Mouse (Mus musculus): Measurements from ENCODE around the gene Fsd1. TPM values are rescaled to one million over a fixed set of nuclear protein-coding genes. Genes with fewer than 3 reads are reported as not detected.

Fsd1 gene
- total and polyA plus RNA-seq, 3 experiments = 0.21 TPM; not detected in 2

GRCm38 (mm10) chr17:56040030-56040856, 53.9 kb downstream of the Fsd1 start, which contains the start of gene Chaf1a:
TSS of gene Chaf1a (plus strand) at chr17:56040439.
- peaks cover 60% of the 10 kb centered on the region for H3K79me2 ChIP-seq (replicated peaks; ENCODE audit: control insufficient read depth, extremely low read depth, insufficient read depth, poor library complexity, severe bottlenecking)
- DNase-seq (ENCODE audit: extremely low read depth) = peak; percentile 99
- H3K4me3 ChIP-seq (replicated peaks in 1 of 3; ENCODE audit: low read depth in 2 of 3, low read length in 2 of 3, poor library complexity in 1 of 3) = peak within 1 kb of the TSS; percentile 78 to 89 (median 80)
- in situ Hi-C loops (cut with MboI; ENCODE audit: low pct_ligation_motif_present, low pct_unique_long_range_greater_than_20kb, low sequenced_read_pairs) (loop anchor here (5.0 kb wide), 1 partner anchor 37 kb away; the partner anchor contains the start of genes Hdgfl2 and Ubxn6), dilution Hi-C loops (cut with MboI; ENCODE audit: extremely low pct_ligation_motif_present, extremely low pct_unique_long_range_greater_than_20kb, low sequenced_read_pairs) (no loop called here)
- no peaks in the 10 kb centered on the region for H3K9me3 ChIP-seq (replicated peaks; ENCODE audit: low read length)
- H3K27ac ChIP-seq (ENCODE audit: insufficient read depth, low read depth) = peak within 1 kb of the TSS; percentile 35; the same call in 1 of the 2 replicates
- H3K36me3 ChIP-seq (replicated peaks in 1 of 2; ENCODE audit: control insufficient read depth in 1 of 2, insufficient read depth in 1 of 2, low read length in 1 of 2) = peaks cover 12 to 26% of the 10 kb centered on the region in 2 experiments
- peak within 1 kb of the TSS; percentile 82 for H3K9ac ChIP-seq (ENCODE audit: insufficient read depth, low read depth)
- TF ChIP-seq KAT2A (IDR thresholded peaks at IDR 0.05; ENCODE audit: insufficient replicate concordance, low read length) (peak; percentile 53; the same call in 1 of the 2 replicates), MXI1 (IDR thresholded peaks at IDR 0.05; ENCODE audit: low read depth, low read length) (no peak; the same call in 1 of the 2 replicates), EP300 (IDR thresholded peaks at IDR 0.05; ENCODE audit: low read length) (no peak), CHD1 (IDR thresholded peaks at IDR 0.05; ENCODE audit: low read depth, low read length) (no peak), TBP (conservative IDR thresholded peaks at IDR 0.05; ENCODE audit: low read depth, low read length) (peak; percentile 84), NELFE (IDR thresholded peaks at IDR 0.05; ENCODE audit: low read depth, low read length) (peak; percentile 76), SIN3A (IDR thresholded peaks at IDR 0.05; ENCODE audit: low read length) (peak; percentile 80), CHD2 (IDR thresholded peaks at IDR 0.05; ENCODE audit: low read length) (peak; percentile 99), E2F4 (IDR thresholded peaks at IDR 0.05; ENCODE audit: insufficient replicate concordance, low read depth, low read length) (peak; percentile 80; the same call in 1 of the 2 replicates), ZNF384 (IDR thresholded peaks at IDR 0.05; ENCODE audit: low read depth, low read length) (no peak), CTCF (conservative IDR thresholded peaks at IDR 0.05 in 1 of 2, IDR thresholded peaks at IDR 0.05 in 1 of 2; ENCODE audit: low read depth in 2 of 2, low read length in 2 of 2) (no peak), RCOR1 (conservative IDR thresholded peaks at IDR 0.05; ENCODE audit: low read depth, low read length) (no peak), NRF1 (IDR thresholded peaks at IDR 0.05; ENCODE audit: low read depth, low read length) (no peak), IRF4 (IDR thresholded peaks at IDR 0.05; ENCODE audit: low read depth, low read length) (no peak), USF1 (IDR thresholded peaks at IDR 0.05; ENCODE audit: low read depth, low read length) (peak; percentile 99), MAZ (IDR thresholded peaks at IDR 0.05; ENCODE audit: low read depth, low read length) (no peak), ELF1 (IDR thresholded peaks at IDR 0.05; ENCODE audit: low read depth, low read length) (peak; percentile 88), JUND (conservative IDR thresholded peaks at IDR 0.05; ENCODE audit: low read depth, low read length) (no peak), SMC3 (IDR thresholded peaks at IDR 0.05; ENCODE audit: low read depth, low read length) (no peak), HCFC1 (IDR thresholded peaks at IDR 0.05; ENCODE audit: low read depth, low read length) (peak; percentile 74), POLR2AphosphoS2 (IDR thresholded peaks at IDR 0.05; ENCODE audit: low read depth, low read length) (peak; percentile 77; the same call in 1 of the 2 replicates), UBTF (IDR thresholded peaks at IDR 0.05; ENCODE audit: low read depth, low read length) (no peak), USF2 (conservative IDR thresholded peaks at IDR 0.05; ENCODE audit: low read depth, low read length) (peak; percentile 98), RAD21 (IDR thresholded peaks at IDR 0.05; ENCODE audit: low read depth, low read length) (no peak), BHLHE40 (IDR thresholded peaks at IDR 0.05; ENCODE audit: low read depth, low read length) (peak; percentile 66), MAX (IDR thresholded peaks at IDR 0.05; ENCODE audit: low read length) (peak; percentile 97), MAFK (IDR thresholded peaks at IDR 0.05; ENCODE audit: insufficient replicate concordance, low read length) (no peak), ZKSCAN1 (IDR thresholded peaks at IDR 0.05; ENCODE audit: borderline replicate concordance, low read depth, low read length) (no peak), ZMIZ1 (IDR thresholded peaks at IDR 0.05; ENCODE audit: low read depth, low read length) (peak; percentile 75; the same call in 1 of the 2 replicates), ETS1 (conservative IDR thresholded peaks at IDR 0.05; ENCODE audit: low read depth, low read length) (no peak), MEF2A (IDR thresholded peaks at IDR 0.05; ENCODE audit: borderline replicate concordance, low read depth, low read length) (no peak), ZC3H11A (IDR thresholded peaks at IDR 0.05; ENCODE audit: low read depth, low read length) (no peak), GABPA (IDR thresholded peaks at IDR 0.05; ENCODE audit: insufficient replicate concordance, low read depth, low read length) (no peak), PAX5 (IDR thresholded peaks at IDR 0.05; ENCODE audit: low read length) (no peak), JUN (IDR thresholded peaks at IDR 0.05; ENCODE audit: insufficient read depth, low read depth, low read length) (no peak), TCF12 (IDR thresholded peaks at IDR 0.05; ENCODE audit: low read depth, low read length) (peak; percentile 52), POLR2A (IDR thresholded peaks at IDR 0.05; ENCODE audit: low read depth, low read length) (peak; percentile 86), MYC (IDR thresholded peaks at IDR 0.05; ENCODE audit: low read depth, low read length) (no peak)
- peaks cover 0 to 39% of the 10 kb centered on the region in 2 experiments; a peak in 2 of 4 replicates for H3K4me1 ChIP-seq (ENCODE audit: control insufficient read depth in 1 of 2, insufficient read depth in 2 of 2)
- H3K4me2 ChIP-seq (ENCODE audit: insufficient read depth, low read depth, poor library complexity, severe bottlenecking) = peak within 1 kb of the TSS; percentile 81
- no peaks in the 10 kb centered on the region for H3K27me3 ChIP-seq (replicated peaks)

Data from CH12.LX (cell line).